ENCODE assay signal across 9 mouse cellular contexts in genomic region chr12:78332107-78332506, GRCm38 (mm10).
DNase-seq lines count a peak whose midpoint lies in the region; ATAC-seq and TF ChIP-seq lines count a peak whose summit lies in the region.
"Had no signal": no experiment of that assay in that cellular context is flagged by ENCODE, and none has a peak within 500 bp of the region (broad histone marks: within the 10 kb centered on the region; RNA-seq: fewer than 3 reads in every experiment).

No protein-coding gene starts in this region.

- H3K4me3 ChIP-seq in CH12.LX (replicated peaks in 1 of 3; ENCODE audit: low read depth in 2 of 3, low read length in 2 of 3, poor library complexity in 1 of 3), result no peak overlapping the region
- no peak overlapping the region for H3K4me3 ChIP-seq in forebrain, embryonic 10.5 days
- H3K4me3 ChIP-seq in hindbrain, embryonic 16.5 days (ENCODE audit: low read length), result no peak overlapping the region
- no peak overlapping the region for H3K4me3 ChIP-seq in midbrain, embryonic 15.5 days
- H3K4me3 ChIP-seq: heart, embryonic 13.5 days had no signal

- in situ Hi-C loops in CH12.LX (cut with MboI; ENCODE audit: low pct_ligation_motif_present, low pct_unique_long_range_greater_than_20kb, low sequenced_read_pairs), result loop anchor here (25.0 kb wide), 1 partner anchor 480 kb away; no protein-coding TSS in a partner anchor

- H3K9me3 ChIP-seq in CH12.LX (replicated peaks; ENCODE audit: low read length), result no peaks in the 10 kb centered on the region
- no peaks in the 10 kb centered on the region for H3K9me3 ChIP-seq in forebrain, embryonic 10.5 days
- no peaks in the 10 kb centered on the region for H3K9me3 ChIP-seq in hindbrain, embryonic 16.5 days (ENCODE audit: control insufficient read depth, low read length)
- H3K9me3 ChIP-seq in midbrain, embryonic 15.5 days, result no peaks in the 10 kb centered on the region
- H3K9me3 ChIP-seq: heart, embryonic 13.5 days had no signal

- peaks cover 2 to 6% of the 10 kb centered on the region in 2 experiments for H3K36me3 ChIP-seq in CH12.LX (replicated peaks in 1 of 2; ENCODE audit: control insufficient read depth in 1 of 2, insufficient read depth in 1 of 2, low read length in 1 of 2)
- H3K36me3 ChIP-seq in forebrain, embryonic 10.5 days (replicated peaks), result no peaks in the 10 kb centered on the region
- H3K36me3 ChIP-seq in hindbrain, embryonic 16.5 days (ENCODE audit: control insufficient read depth, insufficient read depth, low read length), result no peaks in the 10 kb centered on the region
- H3K36me3 ChIP-seq in midbrain, embryonic 15.5 days (replicated peaks), result no peaks in the 10 kb centered on the region
- H3K36me3 ChIP-seq: heart, embryonic 13.5 days had no signal

- H3K27me3 ChIP-seq in CH12.LX (replicated peaks), result no peaks in the 10 kb centered on the region
- no peaks in the 10 kb centered on the region for H3K27me3 ChIP-seq in forebrain, embryonic 10.5 days (ENCODE audit: poor library complexity, severe bottlenecking)
- H3K27me3 ChIP-seq in hindbrain, embryonic 16.5 days (replicated peaks; ENCODE audit: control insufficient read depth, insufficient read depth, low read length), result no peaks in the 10 kb centered on the region
- no peaks in the 10 kb centered on the region for H3K27me3 ChIP-seq in midbrain, embryonic 15.5 days (replicated peaks)
- H3K27me3 ChIP-seq: heart, embryonic 13.5 days had no signal

- TF ChIP-seq EP300 in CH12.LX (IDR thresholded peaks at IDR 0.05; ENCODE audit: low read length), result no peak

- H3K27ac ChIP-seq in CH12.LX (ENCODE audit: insufficient read depth, low read depth), result no peak overlapping the region
- H3K27ac ChIP-seq in forebrain, embryonic 10.5 days, result no peak overlapping the region
- H3K27ac ChIP-seq in hindbrain, embryonic 16.5 days (ENCODE audit: low read depth, low read length), result no peak overlapping the region
- no peak overlapping the region for H3K27ac ChIP-seq in midbrain, embryonic 15.5 days
- H3K27ac ChIP-seq: heart, embryonic 13.5 days had no signal

- DNase-seq in 416B (ENCODE audit: low read depth) (peak; percentile 84), CH12.LX (ENCODE audit: extremely low read depth) (peak; percentile 46)
- DNase-seq in c-Kit-positive CD71-positive TER-119-negative erythroid progenitor cells, embryonic 14.5 days (ENCODE audit: low read depth), result peak; percentile 27
- DNase-seq in forebrain, embryonic 10.5 days (ENCODE audit: extremely low spot score, low spot score), result peak; percentile 24
- peak; percentile 32 to 35 for DNase-seq in left cerebral cortex, adult 8-10 months (ENCODE audit: low spot score in 2 of 2)

- ATAC-seq in hindbrain, embryonic 16.5 days, result 0 out of 2 replicates have a peak, but pooled peaks have one; percentile 48
- ATAC-seq in midbrain, embryonic 15.5 days (replicated peaks), result 0 out of 2 replicates have a peak, but pooled peaks have one; percentile 71
- ATAC-seq in erythroid progenitor cell, adult 5-6 weeks (replicated peaks; ENCODE audit: low FRiP score, poor library complexity, severe bottlenecking), result no peak

- H3K4me1 ChIP-seq in CH12.LX (ENCODE audit: control insufficient read depth in 1 of 2, insufficient read depth in 2 of 2), result no peaks in the 10 kb centered on the region
- no peaks in the 10 kb centered on the region for H3K4me1 ChIP-seq in forebrain, embryonic 10.5 days
- no peaks in the 10 kb centered on the region for H3K4me1 ChIP-seq in hindbrain, embryonic 16.5 days (ENCODE audit: control insufficient read depth, insufficient read depth, low read depth, low read length)
- no peaks in the 10 kb centered on the region for H3K4me1 ChIP-seq in midbrain, embryonic 15.5 days
- H3K4me1 ChIP-seq: heart, embryonic 13.5 days had no signal

- no peak overlapping the region for H3K4me2 ChIP-seq in CH12.LX (ENCODE audit: insufficient read depth, low read depth, poor library complexity, severe bottlenecking)
- no peak overlapping the region for H3K4me2 ChIP-seq in hindbrain, embryonic 16.5 days (ENCODE audit: low read length)
- no peak overlapping the region for H3K4me2 ChIP-seq in midbrain, embryonic 15.5 days
- H3K4me2 ChIP-seq: heart, embryonic 13.5 days had no signal

- no peak overlapping the region for H3K9ac ChIP-seq in CH12.LX (ENCODE audit: insufficient read depth, low read depth)
- H3K9ac ChIP-seq in hindbrain, embryonic 16.5 days (ENCODE audit: low read depth, low read length), result no peak overlapping the region
- H3K9ac ChIP-seq in midbrain, embryonic 15.5 days, result no peak overlapping the region
- H3K9ac ChIP-seq: heart, embryonic 13.5 days had no signal

- dilution Hi-C loops in CH12.LX (cut with MboI; ENCODE audit: extremely low pct_ligation_motif_present, extremely low pct_unique_long_range_greater_than_20kb, low sequenced_read_pairs), result no loop called here

- H3K79me2 ChIP-seq in CH12.LX (replicated peaks; ENCODE audit: control insufficient read depth, extremely low read depth, insufficient read depth, poor library complexity, severe bottlenecking), result no peaks in the 10 kb centered on the region

- WGBS in forebrain, embryonic 10.5 days, result 74% methylated on average over 3 of the region's 3 CpGs
- WGBS in hindbrain, embryonic 16.5 days, result 65% methylated on average over 3 of the region's 3 CpGs
- 61% methylated on average over 3 of the region's 3 CpGs for WGBS in midbrain, embryonic 15.5 days

- TF ChIP-seq CTCF in CH12.LX (conservative IDR thresholded peaks at IDR 0.05 in 1 of 2, IDR thresholded peaks at IDR 0.05 in 1 of 2; ENCODE audit: low read depth in 2 of 2, low read length in 2 of 2), result peak; percentile 24 to 77; a peak in 3 of 4 replicates

- peak; percentile 77 for TF ChIP-seq RAD21 in CH12.LX (IDR thresholded peaks at IDR 0.05; ENCODE audit: low read depth, low read length)

- no peak for TF ChIP-seq POLR2A in CH12.LX (IDR thresholded peaks at IDR 0.05; ENCODE audit: low read depth, low read length)

TF ChIP-seq in CH12.LX, 34 proteins besides CTCF, POLR2A, EP300 and RAD21:
- TF ChIP-seq RCOR1 (conservative IDR thresholded peaks at IDR 0.05; ENCODE audit: low read depth, low read length) (no peak), MAFK (IDR thresholded peaks at IDR 0.05; ENCODE audit: insufficient replicate concordance, low read length) (peak; percentile 40; the same call in 1 of the 2 replicates), ZC3H11A (IDR thresholded peaks at IDR 0.05; ENCODE audit: low read depth, low read length) (peak; percentile 37; the same call in 1 of the 2 replicates), SMC3 (IDR thresholded peaks at IDR 0.05; ENCODE audit: low read depth, low read length) (peak; percentile 73), MEF2A (IDR thresholded peaks at IDR 0.05; ENCODE audit: borderline replicate concordance, low read depth, low read length) (no peak)
TF ChIP-seq in CH12.LX: peak in this region for 3.

Comparison
In these comparisons a context has a peak if more than half of its experiments do, and no peak if none do; other contexts are left out.
1. DNase-seq: peak in every context shown above with its lines; median percentile 84 in 416B; 46 in CH12.LX; 34 in left cerebral cortex, adult 8-10 months; 27 in c-Kit-positive CD71-positive TER-119-negative erythroid progenitor cells, embryonic 14.5 days; 24 in forebrain, embryonic 10.5 days.